Mouse (Mus musculus) liver, embryonic 14.5 days (tissue): ENCODE data around the gene Inpp5k.

Experiments used
- CTCF ChIP-seq: IDR thresholded peaks from 2 replicates; pipeline ENCODE4 v1.5.1; 2016; ENCODE audit warnings: antibody characterized with exemption, low read depth, control low read depth
- EP300 ChIP-seq: IDR thresholded peaks from 2 replicates; pipeline ENCODE4 v1.6.1; 2016; ENCODE audit warnings: antibody characterized with exemption, low read depth

GRCm38 (mm10) chr11:75635315-75635714, 4.5 kb downstream of the Inpp5k start:
- TF ChIP-seq CTCF: no peak
- TF ChIP-seq EP300: no peak
